Mouse (Mus musculus): ENCODE results near the gene Myo9b. TPM values are rescaled to one million over a fixed set of nuclear protein-coding genes. Genes with fewer than 3 reads are reported as not detected.
"Not testable (repeated sequence)": the region's sequence is repeated elsewhere in the genome, so short reads cannot be mapped to it uniquely, and the experiment has no call there.

Myo9b gene
- polyA plus RNA-seq, 1 experiment from 2014 or later: 18.3 TPM

GRCm38 (mm10) chr8:71279409-71279808 lies 6.9 kb downstream of the Myo9b start:
- not testable (repeated sequence) for H3K4me1 ChIP-seq; ATAC-seq; H3K27me3 ChIP-seq; H3K36me3 ChIP-seq (ENCODE audit: poor library complexity, severe bottlenecking); H3K9me3 ChIP-seq (replicated peaks); H3K4me3 ChIP-seq; H3K9ac ChIP-seq; H3K27ac ChIP-seq; H3K4me2 ChIP-seq
- 85% methylated on average over 1 of the region's 1 CpGs for WGBS

GRCm38 (mm10) chr8:71281731-71282130 lies 9.2 kb downstream of the Myo9b start:
- not testable (repeated sequence) for H3K27me3 ChIP-seq; H3K36me3 ChIP-seq (ENCODE audit: poor library complexity, severe bottlenecking); H3K9me3 ChIP-seq (replicated peaks); ATAC-seq; H3K4me1 ChIP-seq; H3K27ac ChIP-seq; H3K4me2 ChIP-seq; H3K4me3 ChIP-seq; H3K9ac ChIP-seq
- WGBS: 73% methylated on average over 1 of the region's 1 CpGs

DNA sequence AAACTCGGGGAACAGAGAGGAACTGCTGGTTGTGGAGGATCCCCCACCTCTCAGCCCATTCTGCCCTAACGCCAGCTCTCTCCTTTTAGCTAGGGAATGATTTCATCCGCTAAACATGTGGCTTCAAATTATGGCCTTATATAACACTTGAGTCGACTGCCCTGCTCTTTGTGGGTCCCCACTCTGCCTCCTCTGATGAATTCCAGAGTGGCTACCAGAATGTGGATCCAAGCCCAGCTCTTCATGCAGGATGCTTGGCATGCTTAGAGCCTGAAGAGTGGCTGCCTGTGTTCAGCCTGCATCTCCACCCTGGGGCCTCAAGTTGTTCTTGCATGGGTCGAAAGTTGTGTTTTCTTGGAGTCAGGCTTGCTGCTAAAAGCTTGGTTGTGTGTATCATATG lies 10.1 kb downstream of the Myo9b start:
- H3K9me3 ChIP-seq (replicated peaks): no peaks in the 10 kb centered on the region
- WGBS: 83% methylated on average over 5 of the region's 5 CpGs
- no peak overlapping the region for H3K4me3 ChIP-seq
- H3K9ac ChIP-seq: no peak overlapping the region
- no peaks in the 10 kb centered on the region for H3K27me3 ChIP-seq
- no peaks in the 10 kb centered on the region for H3K36me3 ChIP-seq (ENCODE audit: poor library complexity, severe bottlenecking)
- no peak overlapping the region for H3K27ac ChIP-seq
- H3K4me1 ChIP-seq: no peaks in the 10 kb centered on the region
- no peak overlapping the region for H3K4me2 ChIP-seq
- no peak for ATAC-seq

GRCm38 (mm10) chr8:71286223-71286622 lies 13.7 kb downstream of the Myo9b start:
- not testable (repeated sequence) for H3K9me3 ChIP-seq (replicated peaks); H3K4me1 ChIP-seq; ATAC-seq; H3K4me2 ChIP-seq; H3K27ac ChIP-seq; H3K4me3 ChIP-seq; H3K27me3 ChIP-seq; H3K9ac ChIP-seq
- H3K36me3 ChIP-seq (ENCODE audit: poor library complexity, severe bottlenecking): peaks cover 19% of the 10 kb centered on the region
- WGBS: 93% methylated on average over 2 of the region's 2 CpGs

DNA sequence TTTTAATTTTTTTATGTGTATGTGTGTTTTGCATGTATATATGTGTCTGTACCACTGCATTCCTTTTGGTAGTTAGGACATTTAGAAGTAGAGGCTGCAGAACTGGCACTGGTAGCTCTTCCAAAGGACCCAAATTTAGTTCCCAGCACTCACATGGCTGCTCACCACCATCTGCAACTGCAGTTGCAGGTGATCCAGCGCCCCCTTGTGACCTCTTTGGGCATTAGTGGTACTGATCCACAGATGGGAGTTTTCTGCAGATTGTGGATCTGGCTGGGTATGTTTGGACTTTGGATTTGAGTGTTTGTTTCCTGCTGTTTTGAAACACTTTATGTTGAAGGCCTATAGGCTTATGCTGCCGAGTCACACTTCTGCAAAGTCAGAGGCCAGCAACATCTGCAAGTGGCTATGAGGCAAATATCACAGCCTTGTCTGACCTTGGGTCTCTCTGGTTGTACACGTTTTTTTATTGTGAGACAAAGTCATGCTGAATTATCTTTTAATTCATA lies 16.0 kb downstream of the Myo9b start:
- Histone ChIP-seq H3K36me3 (ENCODE audit: poor library complexity, severe bottlenecking) (peaks cover 31% of the 10 kb centered on the region), H3K4me1 (no peaks in the 10 kb centered on the region), H3K4me2 (no peak overlapping the region), H3K4me3 (no peak overlapping the region), H3K27me3 (no peaks in the 10 kb centered on the region), H3K9me3 (replicated peaks) (no peaks in the 10 kb centered on the region), H3K9ac (no peak overlapping the region), H3K27ac (no peak overlapping the region)
- no peak for ATAC-seq
- 60% methylated on average over 3 of the region's 3 CpGs for WGBS

- Histone ChIP-seq H3K27ac (no peak overlapping the region), H3K27me3 (no peaks in the 10 kb centered on the region), H3K9me3 (replicated peaks) (no peaks in the 10 kb centered on the region), H3K9ac (no peak overlapping the region), H3K36me3 (ENCODE audit: poor library complexity, severe bottlenecking) (peaks cover 31% of the 10 kb centered on the region), H3K4me2 (no peak overlapping the region), H3K4me3 (no peak overlapping the region), H3K4me1 (no peaks in the 10 kb centered on the region)
- ATAC-seq: no peak
- 90% methylated on average over 7 of the region's 7 CpGs for WGBS
These were observed 16.6 kb downstream of the Myo9b start for GRCm38 (mm10) chr8:71289098-71289497.

DNA sequence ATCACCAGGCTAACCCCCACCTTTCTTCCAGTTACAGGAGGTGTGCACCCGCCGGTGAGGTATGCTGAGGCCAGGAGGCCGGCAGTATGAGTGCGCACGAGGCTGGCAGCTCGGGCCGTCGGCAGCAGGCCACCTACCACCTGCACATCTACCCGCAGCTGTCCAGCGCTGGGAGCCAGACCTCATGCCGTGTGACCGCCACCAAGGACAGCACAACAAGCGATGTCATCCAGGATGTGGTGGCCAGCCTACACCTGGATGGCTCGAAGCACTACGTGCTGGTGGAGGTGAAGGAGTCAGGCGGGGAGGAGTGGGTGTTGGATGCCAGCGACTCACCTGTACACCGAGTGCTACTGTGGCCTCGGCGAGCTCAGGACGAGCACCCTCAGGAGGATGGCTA lies 17.7 kb downstream of the Myo9b start:
- no peaks in the 10 kb centered on the region for H3K4me1 ChIP-seq
- H3K9me3 ChIP-seq (replicated peaks): no peaks in the 10 kb centered on the region
- no peaks in the 10 kb centered on the region for H3K27me3 ChIP-seq
- peaks cover 37% of the 10 kb centered on the region for H3K36me3 ChIP-seq (ENCODE audit: poor library complexity, severe bottlenecking)
- H3K4me2 ChIP-seq: no peak overlapping the region
- H3K9ac ChIP-seq: no peak overlapping the region
- no peak overlapping the region for H3K27ac ChIP-seq
- WGBS: 96% methylated on average over 21 of the region's 21 CpGs
- no peak overlapping the region for H3K4me3 ChIP-seq
- ATAC-seq: no peak

DNA sequence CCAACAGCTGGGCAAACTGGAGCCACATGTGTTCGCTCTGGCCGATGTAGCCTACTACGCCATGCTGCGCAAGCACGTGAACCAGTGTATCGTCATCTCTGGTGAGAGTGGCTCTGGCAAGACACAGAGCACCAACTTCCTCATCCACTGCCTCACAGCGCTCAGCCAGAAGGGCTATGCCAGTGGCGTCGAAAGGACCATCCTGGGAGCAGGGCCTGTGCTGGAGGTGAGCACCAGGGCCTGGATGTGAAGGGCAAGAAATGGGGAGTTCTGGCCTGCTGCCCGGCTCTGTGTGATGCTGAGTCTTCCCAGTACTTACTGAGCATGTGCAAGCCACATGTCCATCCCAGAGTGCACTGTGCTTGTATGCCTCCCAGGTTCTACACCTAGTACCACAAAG lies 18.4 kb downstream of the Myo9b start:
- Histone ChIP-seq H3K27ac (no peak overlapping the region), H3K9ac (no peak overlapping the region), H3K4me1 (no peaks in the 10 kb centered on the region), H3K4me2 (no peak overlapping the region), H3K4me3 (no peak overlapping the region), H3K9me3 (replicated peaks) (no peaks in the 10 kb centered on the region), H3K27me3 (no peaks in the 10 kb centered on the region), H3K36me3 (ENCODE audit: poor library complexity, severe bottlenecking) (peaks cover 40% of the 10 kb centered on the region)
- WGBS: 96% methylated on average over 10 of the region's 10 CpGs
- ATAC-seq: no peak

DNA sequence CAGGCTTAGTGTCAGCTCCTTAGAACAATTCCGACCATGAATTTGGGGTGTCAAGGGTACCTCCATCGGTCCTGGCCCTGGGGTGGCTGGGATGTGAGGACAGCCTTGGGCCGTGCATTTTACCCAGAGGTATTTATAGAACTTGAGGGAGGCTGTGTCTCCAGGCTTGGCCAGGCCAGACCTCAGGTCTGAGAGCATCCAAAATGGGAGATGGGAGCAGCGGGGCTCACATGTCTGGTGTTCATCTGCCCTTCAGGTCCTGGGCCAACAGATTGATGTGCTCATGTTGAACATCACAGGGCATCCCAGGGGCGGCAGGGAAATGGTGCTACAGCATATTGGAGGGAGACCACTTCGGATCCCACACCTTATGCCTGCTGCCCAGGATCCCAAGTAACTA lies 18.8 kb downstream of the Myo9b start:
- H3K9ac ChIP-seq: no peak overlapping the region
- H3K36me3 ChIP-seq (ENCODE audit: poor library complexity, severe bottlenecking): peaks cover 43% of the 10 kb centered on the region
- no peak overlapping the region for H3K4me3 ChIP-seq
- WGBS: 97% methylated on average over 6 of the region's 6 CpGs
- H3K27me3 ChIP-seq: no peaks in the 10 kb centered on the region
- H3K4me1 ChIP-seq: no peaks in the 10 kb centered on the region
- H3K9me3 ChIP-seq (replicated peaks): no peaks in the 10 kb centered on the region
- ATAC-seq: no peak
- H3K27ac ChIP-seq: no peak overlapping the region
- no peak overlapping the region for H3K4me2 ChIP-seq

DNA sequence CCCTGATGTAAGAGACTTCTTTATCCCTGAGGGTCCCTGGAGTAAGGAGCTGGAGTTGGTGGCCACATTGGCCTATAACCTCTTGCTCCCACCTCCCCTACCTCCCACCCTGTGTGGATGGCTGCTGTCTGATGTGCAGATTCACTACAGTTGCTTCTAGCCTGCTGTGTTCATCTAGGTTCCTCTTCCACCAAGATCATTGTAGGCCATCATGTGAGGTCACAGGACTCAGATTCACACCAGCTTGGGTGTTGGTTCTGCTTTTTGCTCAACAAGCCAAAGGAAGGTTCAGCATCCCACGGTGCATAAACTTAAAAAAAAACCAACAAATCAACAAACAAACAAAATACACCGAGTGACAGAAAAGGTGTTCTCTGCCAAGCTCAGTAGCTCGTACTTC lies 21.4 kb downstream of the Myo9b start:
- WGBS: 92% methylated on average over 3 of the region's 3 CpGs
- not testable (repeated sequence) for H3K4me2 ChIP-seq; H3K4me3 ChIP-seq; H3K4me1 ChIP-seq; H3K27ac ChIP-seq; H3K27me3 ChIP-seq; ATAC-seq; H3K9me3 ChIP-seq (replicated peaks); H3K9ac ChIP-seq
- H3K36me3 ChIP-seq (ENCODE audit: poor library complexity, severe bottlenecking): peaks cover 52% of the 10 kb centered on the region

DNA sequence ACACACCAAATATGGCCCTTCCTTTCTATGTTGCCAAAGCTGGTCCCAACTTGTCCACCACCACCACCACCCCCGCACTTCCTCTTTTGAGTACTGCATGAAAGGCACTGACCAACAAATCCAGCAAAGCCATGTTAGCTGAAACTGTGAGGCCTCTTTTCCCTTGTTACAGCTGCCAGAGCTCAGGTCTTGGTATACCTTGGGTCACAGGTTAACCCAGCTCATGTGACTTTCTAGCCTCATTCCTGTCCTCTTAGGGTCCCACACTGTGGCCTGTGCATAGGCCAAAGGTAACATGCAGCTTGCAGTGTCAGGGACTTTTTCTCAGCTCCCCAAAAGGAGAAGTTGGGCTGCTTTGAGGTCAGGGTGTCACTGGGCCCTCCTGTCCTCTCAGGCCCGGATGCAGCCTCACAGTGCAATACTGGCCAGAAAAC lies 23.7 kb downstream of the Myo9b start:
- WGBS: 94% methylated on average over 2 of the region's 2 CpGs
- H3K4me3 ChIP-seq: no peak overlapping the region
- no peak overlapping the region for H3K27ac ChIP-seq
- H3K4me2 ChIP-seq: no peak overlapping the region
- no peak for ATAC-seq
- no peaks in the 10 kb centered on the region for H3K27me3 ChIP-seq
- H3K4me1 ChIP-seq: no peaks in the 10 kb centered on the region
- H3K36me3 ChIP-seq (ENCODE audit: poor library complexity, severe bottlenecking): peaks cover 41% of the 10 kb centered on the region
- no peaks in the 10 kb centered on the region for H3K9me3 ChIP-seq (replicated peaks)
- H3K9ac ChIP-seq: no peak overlapping the region

DNA sequence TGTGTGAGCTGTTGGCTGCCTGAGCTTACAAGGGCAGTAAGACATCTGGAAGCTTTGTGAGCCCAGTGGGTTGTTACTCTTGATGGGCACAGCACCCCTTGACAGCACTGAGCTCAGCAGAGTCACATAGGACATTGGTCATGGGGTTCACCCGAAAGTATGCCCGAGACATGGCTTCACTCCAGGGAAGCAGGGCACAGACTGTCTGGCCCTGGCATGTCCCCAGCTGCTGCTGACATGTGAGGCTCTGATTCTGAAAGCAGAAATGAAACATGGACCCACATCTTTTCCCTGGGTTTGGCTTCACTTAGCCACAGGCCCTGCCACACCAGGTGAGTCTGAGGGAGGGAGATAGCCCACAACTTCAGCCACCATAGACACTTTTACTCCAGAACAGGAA lies 24.3 kb downstream of the Myo9b start:
- no peaks in the 10 kb centered on the region for H3K4me1 ChIP-seq
- ATAC-seq: no peak
- H3K9ac ChIP-seq: no peak overlapping the region
- 100% methylated on average over 2 of the region's 2 CpGs for WGBS
- H3K9me3 ChIP-seq (replicated peaks): peaks cover under 1% of the 10 kb centered on the region; the same call in 1 of the 2 replicates
- no peak overlapping the region for H3K4me2 ChIP-seq
- no peak overlapping the region for H3K4me3 ChIP-seq
- peaks cover 36% of the 10 kb centered on the region for H3K36me3 ChIP-seq (ENCODE audit: poor library complexity, severe bottlenecking)
- H3K27ac ChIP-seq: no peak overlapping the region
- H3K27me3 ChIP-seq: no peaks in the 10 kb centered on the region

DNA sequence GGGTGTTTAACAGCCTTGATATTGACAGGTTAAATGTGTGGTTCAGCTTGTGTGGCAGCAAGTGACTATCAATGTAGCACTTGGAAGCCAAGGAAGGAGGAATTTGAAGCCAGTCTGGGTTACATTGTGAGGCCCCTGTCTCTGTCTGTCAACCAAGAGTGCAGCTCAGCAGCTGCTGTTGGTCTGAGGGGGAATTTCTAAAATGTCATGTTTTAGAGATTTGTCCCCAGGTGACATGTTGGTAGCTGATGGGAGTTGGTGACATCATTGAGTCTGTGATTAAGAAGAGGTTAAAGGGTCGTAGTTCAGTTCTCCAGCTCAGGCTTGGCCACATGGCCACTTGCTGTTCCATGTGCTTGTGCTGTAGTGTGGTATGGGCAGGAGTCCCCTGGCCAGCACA lies 24.9 kb downstream of the Myo9b start:
- H3K36me3 ChIP-seq (ENCODE audit: poor library complexity, severe bottlenecking): peaks cover 36% of the 10 kb centered on the region

More for the DNA sequence above, 24.9 kb downstream of the Myo9b start:
- H3K27me3 ChIP-seq: no peaks in the 10 kb centered on the region
- no peak for ATAC-seq
- no peak overlapping the region for H3K4me2 ChIP-seq
- no peak overlapping the region for H3K9ac ChIP-seq
- H3K4me3 ChIP-seq: no peak overlapping the region
- no peak overlapping the region for H3K27ac ChIP-seq
- WGBS: 84% methylated on average over 1 of the region's 1 CpGs
- H3K4me1 ChIP-seq: no peaks in the 10 kb centered on the region
- peaks cover 7% of the 10 kb centered on the region for H3K9me3 ChIP-seq (replicated peaks)

Data from forebrain, embryonic 13.5 days (tissue).